Mouse (Mus musculus): ENCODE data around the gene Omt2b. TPM values are rescaled to one million over a fixed set of nuclear protein-coding genes. Genes with fewer than 3 reads are reported as not detected.

Gene Omt2b
- polyA plus RNA-seq, 1 experiment = not detected

DNA sequence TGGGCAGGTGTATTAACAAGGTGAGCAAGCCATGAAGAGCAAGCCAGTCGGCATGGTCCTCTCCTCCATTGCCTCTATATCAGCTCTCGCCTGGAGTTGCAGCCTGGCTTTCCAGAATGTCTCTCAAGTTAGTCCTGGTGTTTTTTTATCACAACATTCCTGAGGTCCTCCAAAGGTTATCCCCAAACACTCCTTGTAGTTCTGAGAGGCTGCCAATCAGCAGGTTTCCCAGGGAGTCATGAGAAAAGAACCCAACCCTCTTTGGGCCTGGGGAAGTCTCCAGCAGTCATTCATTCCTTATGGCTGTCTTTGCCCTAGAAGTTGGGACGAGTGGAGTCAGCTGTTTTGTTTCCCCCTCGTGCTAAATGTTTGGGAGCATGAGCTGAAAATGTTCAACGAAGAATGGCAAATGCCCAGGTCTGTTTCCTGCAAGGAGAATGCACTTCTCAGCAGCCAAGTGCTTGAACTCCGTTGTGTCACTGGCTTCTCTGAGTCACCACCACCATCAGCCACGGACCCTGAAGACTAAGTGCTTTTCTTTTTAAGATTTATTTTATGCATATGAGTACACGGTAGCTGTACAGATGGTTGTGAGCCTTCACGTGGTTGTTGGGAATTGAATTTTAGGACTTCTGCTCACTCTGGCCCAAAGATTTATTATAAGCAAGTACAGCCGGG lies 45.6 kb downstream of the Omt2b start:
- no peak for DNase-seq
- 78% methylated on average over 10 of the region's 10 CpGs for WGBS
- H3K27ac ChIP-seq (ENCODE audit: insufficient read depth, low read length) = no peak overlapping the region
- no peak overlapping the region for H3K4me3 ChIP-seq (replicated peaks; ENCODE audit: insufficient read depth, low read depth, low read length)
- no peaks in the 10 kb centered on the region for H3K4me1 ChIP-seq (ENCODE audit: control insufficient read depth, insufficient read depth, low read length)
- TF ChIP-seq POLR2A (IDR thresholded peaks at IDR 0.05; ENCODE audit: borderline replicate concordance, insufficient read depth, low read length) (no peak), CTCF (IDR thresholded peaks at IDR 0.05; ENCODE audit: borderline replicate concordance, insufficient read depth, low read depth, low read length) (no peak)
- H3K27me3 ChIP-seq (ENCODE audit: control insufficient read depth, insufficient read depth, low read length) = no peaks in the 10 kb centered on the region

- Histone ChIP-seq H3K4me1 (ENCODE audit: control insufficient read depth, insufficient read depth, low read length) (no peaks in the 10 kb centered on the region), H3K27ac (ENCODE audit: insufficient read depth, low read length) (no peak overlapping the region), H3K27me3 (ENCODE audit: control insufficient read depth, insufficient read depth, low read length) (no peaks in the 10 kb centered on the region), H3K4me3 (replicated peaks; ENCODE audit: insufficient read depth, low read depth, low read length) (no peak overlapping the region)
- DNase-seq = no peak
- 76% methylated on average over 5 of the region's 5 CpGs for WGBS
- TF ChIP-seq CTCF (IDR thresholded peaks at IDR 0.05; ENCODE audit: borderline replicate concordance, insufficient read depth, low read depth, low read length) (no peak), POLR2A (IDR thresholded peaks at IDR 0.05; ENCODE audit: borderline replicate concordance, insufficient read depth, low read length) (no peak)
Measured at GRCm38 (mm10) chr9:78374397-78374796, 47.0 kb downstream of the Omt2b start.

- no peak for TF ChIP-seq CTCF (IDR thresholded peaks at IDR 0.05; ENCODE audit: borderline replicate concordance, insufficient read depth, low read depth, low read length)
- TF ChIP-seq POLR2A (IDR thresholded peaks at IDR 0.05; ENCODE audit: borderline replicate concordance, insufficient read depth, low read length) = no peak
- Histone ChIP-seq H3K27me3 (ENCODE audit: control insufficient read depth, insufficient read depth, low read length) (no peaks in the 10 kb centered on the region), H3K4me1 (ENCODE audit: control insufficient read depth, insufficient read depth, low read length) (no peaks in the 10 kb centered on the region), H3K27ac (ENCODE audit: insufficient read depth, low read length) (no peak overlapping the region), H3K4me3 (replicated peaks; ENCODE audit: insufficient read depth, low read depth, low read length) (no peak overlapping the region)
- WGBS = 86% methylated on average over 1 of the region's 1 CpGs
- no peak for DNase-seq
Measured at GRCm38 (mm10) chr9:78374885-78375389, 47.5 kb downstream of the Omt2b start.

DNA sequence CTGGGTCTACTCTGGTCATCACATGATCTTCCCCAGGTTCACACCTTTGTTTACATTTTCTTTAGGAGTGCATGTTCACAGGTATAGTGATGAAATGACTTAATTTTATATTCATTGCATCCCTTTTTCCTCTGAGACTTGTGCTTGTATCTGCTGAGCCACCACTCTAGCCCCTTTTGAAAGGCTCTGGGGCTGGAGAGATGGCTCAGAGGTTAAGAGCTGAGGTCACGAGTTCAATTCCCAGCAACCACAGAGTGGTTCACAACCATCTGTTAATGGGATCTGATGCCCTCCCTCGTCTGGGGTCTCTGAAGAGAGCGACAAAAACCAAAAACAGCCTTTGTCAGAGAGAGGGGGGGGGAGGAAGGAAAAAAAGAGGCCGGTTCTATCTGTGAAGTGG lies 48.1 kb downstream of the Omt2b start:
- Histone ChIP-seq H3K4me3 (replicated peaks; ENCODE audit: insufficient read depth, low read depth, low read length) (no peak overlapping the region), H3K4me1 (ENCODE audit: control insufficient read depth, insufficient read depth, low read length) (no peaks in the 10 kb centered on the region), H3K27ac (ENCODE audit: insufficient read depth, low read length) (no peak overlapping the region), H3K27me3 (ENCODE audit: control insufficient read depth, insufficient read depth, low read length) (no peaks in the 10 kb centered on the region)
- DNase-seq = no peak
- WGBS = 94% methylated on average over 4 of the region's 4 CpGs
- TF ChIP-seq CTCF (IDR thresholded peaks at IDR 0.05; ENCODE audit: borderline replicate concordance, insufficient read depth, low read depth, low read length) (no peak), POLR2A (IDR thresholded peaks at IDR 0.05; ENCODE audit: borderline replicate concordance, insufficient read depth, low read length) (no peak)

DNA sequence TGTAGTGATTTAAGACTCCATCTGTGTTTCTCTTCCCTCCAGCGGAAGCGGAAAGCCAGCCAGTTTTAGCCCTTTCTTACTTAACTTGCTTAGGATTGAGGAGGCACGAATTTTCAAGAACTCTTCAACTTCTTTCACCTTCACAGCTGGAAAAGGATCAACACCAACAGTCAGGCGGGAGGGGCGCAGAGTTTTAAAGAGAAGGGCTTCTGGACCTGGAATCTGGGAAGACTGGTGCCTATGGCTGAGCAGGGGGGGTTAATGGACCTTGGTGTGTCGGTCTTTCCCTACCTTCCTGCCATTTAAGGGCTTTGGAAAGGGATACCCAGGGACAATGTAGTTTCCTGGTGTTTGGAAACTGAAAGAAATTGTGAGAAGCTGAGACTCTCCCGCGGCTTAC lies 50.2 kb downstream of the Omt2b start:
- Histone ChIP-seq H3K27ac (ENCODE audit: insufficient read depth, low read length) (no peak overlapping the region), H3K27me3 (ENCODE audit: control insufficient read depth, insufficient read depth, low read length) (no peaks in the 10 kb centered on the region), H3K4me1 (ENCODE audit: control insufficient read depth, insufficient read depth, low read length) (no peaks in the 10 kb centered on the region), H3K4me3 (replicated peaks; ENCODE audit: insufficient read depth, low read depth, low read length) (no peak overlapping the region)
- 52% methylated on average over 8 of the region's 8 CpGs for WGBS
- DNase-seq = no peak
- TF ChIP-seq POLR2A (IDR thresholded peaks at IDR 0.05; ENCODE audit: borderline replicate concordance, insufficient read depth, low read length) = no peak
- TF ChIP-seq CTCF (IDR thresholded peaks at IDR 0.05; ENCODE audit: borderline replicate concordance, insufficient read depth, low read depth, low read length) = no peak

DNA sequence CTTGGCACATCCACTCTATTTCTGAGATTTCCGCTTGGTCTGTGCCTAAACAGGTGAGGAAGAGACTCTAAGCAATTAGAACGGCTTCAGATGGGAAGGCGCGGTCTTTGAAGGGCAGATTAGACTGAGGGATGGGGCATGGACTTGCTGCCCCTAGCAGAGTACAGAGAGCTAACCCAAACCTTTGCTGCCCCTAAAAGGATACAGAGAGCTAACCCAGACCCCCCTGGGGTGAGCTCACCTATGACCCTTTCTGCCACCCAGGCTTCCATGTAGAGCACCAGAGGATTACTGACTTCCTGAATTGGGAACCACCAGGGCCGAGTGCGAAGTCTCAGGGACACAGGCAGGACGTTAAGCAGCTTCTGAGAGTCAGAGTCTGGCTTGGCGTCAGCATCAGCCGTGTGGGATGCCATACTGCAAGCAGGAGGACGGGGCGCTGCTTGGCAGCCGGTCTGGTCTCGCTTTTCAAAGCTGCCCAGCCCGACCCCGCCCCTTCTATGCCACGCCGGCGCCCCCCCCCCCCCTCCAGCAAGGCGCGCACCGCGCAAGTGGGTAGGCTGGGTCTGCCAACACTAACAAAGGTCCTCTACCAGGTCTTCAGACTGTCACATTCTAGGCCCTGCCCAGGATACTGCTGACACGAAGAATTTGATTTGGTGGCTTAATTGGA lies 50.9 kb downstream of the Omt2b start, which contains the start of gene Ooep:
Ooep (minus strand) TSS at position 613 of the 673 bp plus-strand sequence.
- WGBS = 2% methylated on average over 23 of the region's 23 CpGs
- DNase-seq = no peak
- no peaks in the 10 kb centered on the region for H3K4me1 ChIP-seq (ENCODE audit: control insufficient read depth, insufficient read depth, low read length)
- H3K27me3 ChIP-seq (ENCODE audit: control insufficient read depth, insufficient read depth, low read length) = no peaks in the 10 kb centered on the region
- H3K4me3 ChIP-seq (replicated peaks; ENCODE audit: insufficient read depth, low read depth, low read length) = no peak within 1 kb of the TSS
- TF ChIP-seq CTCF (IDR thresholded peaks at IDR 0.05; ENCODE audit: borderline replicate concordance, insufficient read depth, low read depth, low read length) = no peak
- no peak for TF ChIP-seq POLR2A (IDR thresholded peaks at IDR 0.05; ENCODE audit: borderline replicate concordance, insufficient read depth, low read length)
- no peak within 1 kb of the TSS for H3K27ac ChIP-seq (ENCODE audit: insufficient read depth, low read length)

Other genes with a start within 250 kb of the Omt2b start
- gene Fbxo9, start 218.5 kb upstream of the Omt2b start, polyA plus RNA-seq (2012; rRNA removed) = 207 and 224 TPM in 2 replicates
- gene Ick, start 218.4 kb upstream of the Omt2b start, polyA plus RNA-seq (2012; rRNA removed) = 15.1 and 16.9 TPM in 2 replicates
- 107 and 113 TPM in 2 replicates for gene Gsta4, start 144.8 kb upstream of the Omt2b start, polyA plus RNA-seq (2012; rRNA removed)
- gene Gsta1, start 96.9 kb upstream of the Omt2b start, polyA plus RNA-seq (2012; rRNA removed) = not detected in 2 replicates
- not detected in 2 replicates for gene Gm3776, start 70.5 kb upstream of the Omt2b start, polyA plus RNA-seq (2012; rRNA removed)
- gene Gm10639, start 37.7 kb upstream of the Omt2b start, polyA plus RNA-seq (2012; rRNA removed) = not detected in 2 replicates
- not detected in 2 replicates for gene Omt2a, start 12.8 kb upstream of the Omt2b start, polyA plus RNA-seq (2012; rRNA removed)
- not detected in 2 replicates for gene Gsta2, start 28.2 kb downstream of the Omt2b start, polyA plus RNA-seq (2012; rRNA removed)
- gene Dppa5a, start 40.6 kb downstream of the Omt2b start, polyA plus RNA-seq (2012; rRNA removed) = 0.41 TPM in 2 replicates
- 0.23 and 0.24 TPM in 2 replicates for gene Ooep, start 51.1 kb downstream of the Omt2b start, polyA plus RNA-seq (2012; rRNA removed)
- gene Ddx43, start 68.2 kb downstream of the Omt2b start, polyA plus RNA-seq (2012; rRNA removed) = 0.05 and 0.08 TPM in 2 replicates
- 0.33 and 0.40 TPM in 2 replicates for gene Cgas, start 115.6 kb downstream of the Omt2b start, polyA plus RNA-seq (2012; rRNA removed)
- 31.6 TPM in 2 replicates for gene Mto1, start 120.6 kb downstream of the Omt2b start, polyA plus RNA-seq (2012; rRNA removed)
- gene Gm17324, start 121.2 kb downstream of the Omt2b start, polyA plus RNA-seq (2012; rRNA removed) = 0.34 and 0.40 TPM in 2 replicates
- gene Eef1a1, start 161.6 kb downstream of the Omt2b start, polyA plus RNA-seq (2012; rRNA removed) = 2,299 and 2,427 TPM in 2 replicates